Mouse (Mus musculus) forebrain, embryonic 16.5 days (tissue): ENCODE measurements at regions not wholly inside any gene's neighbourhood (a gene's known extent, or its start where the extent isn't known, plus 50 kb on each side); places are given as distances from the start of the nearest gene placed in this dataset.

Experiments
- ATAC-seq: fragments of 200-750 bp; cut with Nextera tagmentation; 2 replicates; pipeline ENCODE4 v1.8.0; 2017; ENCODE audit warnings: mild to moderate bottlenecking, moderate library complexity
- H3K27ac ChIP-seq: fragments of 300-500 bp; sonication (generic); 2 replicates; pipeline ENCODE4 v1.5.1; 2014; ENCODE audit warnings: low read length, control low read depth
- H3K27me3 ChIP-seq: fragments of 300-500 bp; sonication (generic); replicated peaks from 2 replicates; pipeline ENCODE4 v1.6.1; 2014; ENCODE audit warnings: low read length; ENCODE audit not compliant: control insufficient read depth, insufficient read depth
- H3K36me3 ChIP-seq: fragments of 300-500 bp; sonication (generic); 2 replicates; pipeline ENCODE4 v1.6.1; 2014; ENCODE audit not compliant: control insufficient read depth, insufficient read depth
- H3K4me1 ChIP-seq: fragments of 300-500 bp; sonication (generic); replicated peaks from 2 replicates; pipeline ENCODE4 v1.6.1; 2014; ENCODE audit warnings: low read length; ENCODE audit not compliant: control insufficient read depth, insufficient read depth
- H3K4me2 ChIP-seq: fragments of 300-500 bp; sonication (generic); 2 replicates; pipeline ENCODE4 v1.6.1; 2014; ENCODE audit warnings: mild to moderate bottlenecking, low read length, control low read depth
- H3K4me3 ChIP-seq: fragments of 300-500 bp; sonication (generic); replicated peaks from 2 replicates; pipeline ENCODE4 v1.5.1; 2014; ENCODE audit warnings: mild to moderate bottlenecking, low read length, control low read depth
- H3K9ac ChIP-seq: fragments of 300-500 bp; sonication (generic); replicated peaks from 2 replicates; pipeline ENCODE4 v1.6.1; 2014; ENCODE audit warnings: low read depth, low read length, control low read depth
- H3K9me3 ChIP-seq: fragments of 300-500 bp; sonication (generic); 2 replicates; pipeline ENCODE4 v1.6.1; 2016; ENCODE audit warnings: low read length; ENCODE audit not compliant: control insufficient read depth
- WGBS: fragments of 180-500 bp; shearing (Covaris S2); extraction: QIAGEN DNeasy Blood & Tissue Kit; methylation state at CpG from one replicate; pipeline ENCODE4 v1.1.7; 2014; 5-methylcytosine and 5-hydroxymethylcytosine counted together

DNA sequence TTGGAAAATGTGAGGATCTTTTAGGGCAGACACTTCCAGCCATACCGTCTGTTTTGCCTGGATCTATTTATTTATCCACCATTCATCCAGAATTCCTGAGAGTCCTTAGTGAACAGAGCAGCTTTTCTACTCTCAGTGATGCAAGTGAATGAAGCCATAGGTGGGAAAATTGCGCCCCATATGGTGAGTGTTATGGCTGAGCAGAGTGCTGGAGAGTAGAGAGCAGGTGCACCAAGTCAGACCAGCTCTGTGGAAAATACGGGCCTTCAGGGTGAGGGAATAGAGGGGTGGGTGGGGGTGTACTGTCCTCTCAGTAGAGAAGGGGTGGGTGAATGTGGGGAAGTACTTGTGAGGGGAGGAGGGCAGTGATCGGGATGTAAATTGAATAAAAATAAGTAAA lies 223.0 kb upstream of the 4930550L24Rik start:
- 51% methylated on average over 4 of the region's 4 CpGs for WGBS
- ATAC-seq, result peak; percentile 47; the same call in 1 of the 2 replicates
- no peak overlapping the region for H3K4me2 ChIP-seq

DNA sequence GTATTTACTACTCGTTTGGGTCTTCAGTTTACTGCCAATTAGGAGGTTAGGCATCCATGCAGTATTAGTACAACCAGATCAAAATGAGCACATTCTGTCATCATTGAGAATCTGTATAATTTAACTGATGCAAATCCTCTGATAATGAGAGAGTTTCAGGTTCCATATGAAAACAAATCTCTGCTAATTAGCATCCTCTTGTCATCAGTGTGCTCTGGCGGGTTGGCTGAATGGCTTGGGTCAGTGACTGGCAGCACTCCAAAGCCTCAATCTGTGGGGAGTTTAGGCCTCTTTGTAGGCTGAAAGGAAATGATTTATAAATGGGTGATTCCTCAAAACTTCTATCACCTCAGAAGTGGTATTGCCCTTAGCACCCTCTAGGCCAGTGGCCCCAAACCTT lies 220.2 kb upstream of the 4930550L24Rik start:
- H3K4me2 ChIP-seq, result no peak overlapping the region
- H3K9ac ChIP-seq, result no peak overlapping the region
- no peaks in the 10 kb centered on the region for H3K9me3 ChIP-seq
- ATAC-seq, result peak; percentile 72
- H3K4me3 ChIP-seq, result no peak overlapping the region
- no peak overlapping the region for H3K27ac ChIP-seq
- H3K36me3 ChIP-seq, result no peaks in the 10 kb centered on the region
- WGBS, result 33% methylated on average over 2 of the region's 2 CpGs
- no peaks in the 10 kb centered on the region for H3K4me1 ChIP-seq
- H3K27me3 ChIP-seq, result no peaks in the 10 kb centered on the region

More for the DNA sequence above, 223.0 kb upstream of the 4930550L24Rik start:
- no peak overlapping the region for H3K9ac ChIP-seq
- H3K36me3 ChIP-seq, result no peaks in the 10 kb centered on the region
- no peaks in the 10 kb centered on the region for H3K27me3 ChIP-seq
- H3K27ac ChIP-seq, result no peak overlapping the region; the same call in 1 of the 2 replicates
- no peaks in the 10 kb centered on the region for H3K4me1 ChIP-seq
- no peaks in the 10 kb centered on the region for H3K9me3 ChIP-seq
- no peak overlapping the region for H3K4me3 ChIP-seq

DNA sequence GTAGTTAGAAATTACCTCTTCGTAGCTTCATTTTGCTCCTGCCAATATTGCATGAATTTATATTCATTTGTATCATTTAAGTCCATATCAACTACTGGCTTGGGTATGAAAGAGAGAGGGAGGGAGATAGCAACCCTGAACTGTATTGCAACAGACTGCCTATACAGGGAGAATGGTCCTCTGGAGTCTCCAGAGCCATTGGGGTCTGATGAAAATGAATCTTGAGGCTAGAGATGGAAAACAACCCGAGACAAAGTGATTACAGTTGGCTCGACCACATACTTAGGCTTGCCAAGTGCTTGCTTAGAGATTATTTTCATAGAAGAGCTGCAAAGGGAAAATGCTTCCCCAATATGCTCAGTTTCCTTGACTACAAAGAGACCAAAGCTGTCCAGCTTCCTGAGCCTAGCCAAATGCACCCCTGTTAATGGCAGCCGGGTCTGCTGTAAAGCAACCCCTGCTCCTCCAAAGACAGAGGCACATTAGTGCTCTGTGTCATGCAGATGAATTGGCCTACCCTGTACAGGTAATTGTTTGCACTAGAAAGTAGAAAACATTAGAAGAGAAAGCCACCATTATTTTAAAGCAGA lies 206.9 kb upstream of the 4930550L24Rik start:
- H3K27ac ChIP-seq, result peak overlapping the region; percentile 42
- peak; percentile 79 for ATAC-seq
- WGBS, result 41% methylated on average over 4 of the region's 4 CpGs
- no peaks in the 10 kb centered on the region for H3K9me3 ChIP-seq
- no peak overlapping the region for H3K4me3 ChIP-seq
- H3K36me3 ChIP-seq, result no peaks in the 10 kb centered on the region
- no peak overlapping the region for H3K9ac ChIP-seq
- H3K27me3 ChIP-seq, result no peaks in the 10 kb centered on the region
- H3K4me2 ChIP-seq, result no peak overlapping the region
- H3K4me1 ChIP-seq, result peaks cover 2% of the 10 kb centered on the region
